Mouse (Mus musculus) CH12.LX (cell line): Measurements from ENCODE around the gene Osbp. TPM values are rescaled to one million over a fixed set of nuclear protein-coding genes. Genes with fewer than 3 reads are reported as not detected.

ENCODE experiments used
- DNase-seq: peaks from one replicate; pipeline ENCODE4 v3.0.0-alpha.2; 2013; ENCODE audit errors: extremely low read depth
- H3K27ac ChIP-seq: 2 replicates; pipeline ENCODE4 v1.5.1; 2012; ENCODE audit warnings: low read depth, mild to moderate bottlenecking, control low read depth, moderate library complexity; ENCODE audit not compliant: insufficient read depth
- H3K27me3 ChIP-seq: replicated peaks from 2 replicates; pipeline ENCODE3; 2012; ENCODE audit warnings: inconsistent platforms
- H3K36me3 ChIP-seq, 2 experiments: replicated peaks in 1 of 2; 2 replicates each; pipeline versions ENCODE3 to v1.6.1; 2012; ENCODE audit warnings: inconsistent platforms in 1 of 2, low read length in 1 of 2, mild to moderate bottlenecking in 1 of 2, mixed read lengths in 1 of 2, moderate library complexity in 1 of 2; ENCODE audit not compliant: control insufficient read depth in 1 of 2, insufficient read depth in 1 of 2
- H3K4me1 ChIP-seq, 2 experiments: 2 replicates each; pipeline ENCODE4 v1.6.1; 2012; ENCODE audit warnings: inconsistent platforms in 1 of 2, moderate library complexity in 1 of 2; ENCODE audit not compliant: insufficient read depth in 2 of 2, control insufficient read depth in 1 of 2
- H3K4me2 ChIP-seq: 2 replicates; pipeline ENCODE4 v1.6.1; 2012; ENCODE audit warnings: low read depth, mild to moderate bottlenecking, control low read depth; ENCODE audit not compliant: poor library complexity, insufficient read depth, severe bottlenecking
- H3K4me3 ChIP-seq, 3 experiments: fragments of 150-350 bp in 1 of 3; sonication (generic) in 1 of 3; replicated peaks in 1 of 3; 2 replicates each; pipeline versions ENCODE3 to v1.5.1; 2011 to 2012; ENCODE audit warnings: low read depth in 2 of 3, low read length in 2 of 3, mild to moderate bottlenecking in 2 of 3, moderate library complexity in 2 of 3, control low read depth in 1 of 3, improper control_type of control experiment in 1 of 3, inconsistent platforms in 1 of 3, mixed read lengths in 1 of 3; ENCODE audit not compliant: poor library complexity in 1 of 3
- H3K79me2 ChIP-seq: replicated peaks from 2 replicates; pipeline ENCODE4 v1.6.1; 2012; ENCODE audit warnings: mild to moderate bottlenecking, moderate library complexity; ENCODE audit not compliant: control insufficient read depth, poor library complexity, insufficient read depth, severe bottlenecking; ENCODE audit errors: extremely low read depth
- H3K9ac ChIP-seq: 2 replicates; pipeline ENCODE4 v1.6.1; 2012; ENCODE audit warnings: low read depth, mild to moderate bottlenecking, control low read depth, moderate library complexity; ENCODE audit not compliant: insufficient read depth
- H3K9me3 ChIP-seq: replicated peaks from 2 replicates; pipeline ENCODE3; 2012; ENCODE audit warnings: low read length, inconsistent platforms, mixed read lengths
- CHD1 ChIP-seq: IDR thresholded peaks from 2 replicates; pipeline ENCODE4 v1.6.1; 2012; ENCODE audit warnings: low read depth, low read length, improper control_type of control experiment, inconsistent platforms
- CTCF ChIP-seq, 2 experiments: IDR thresholded peaks in 1 of 2; conservative IDR thresholded peaks in 1 of 2; 2 replicates each; pipeline ENCODE4 v1.5.1; 2011 to 2012; ENCODE audit warnings: low read depth in 2 of 2, low read length in 2 of 2, improper control_type of control experiment in 1 of 2, inconsistent platforms in 1 of 2, mild to moderate bottlenecking in 1 of 2, moderate library complexity in 1 of 2
- ELF1 ChIP-seq: IDR thresholded peaks from 2 replicates; pipeline ENCODE4 v1.6.1; 2014; ENCODE audit warnings: low read depth, mild to moderate bottlenecking, inconsistent platforms, low read length, improper control_type of control experiment
- HCFC1 ChIP-seq: IDR thresholded peaks from 2 replicates; pipeline ENCODE4 v1.6.1; 2012; ENCODE audit warnings: low read depth, mild to moderate bottlenecking, inconsistent platforms, low read length, improper control_type of control experiment
- JUND ChIP-seq: conservative IDR thresholded peaks from 2 replicates; pipeline ENCODE4 v1.6.1; 2011; ENCODE audit warnings: low read depth, low read length, improper control_type of control experiment
- KAT2A ChIP-seq: IDR thresholded peaks from 2 replicates; pipeline ENCODE4 v1.6.1; 2012; ENCODE audit warnings: low read length, improper control_type of control experiment, inconsistent platforms; ENCODE audit not compliant: insufficient replicate concordance
- MAZ ChIP-seq: IDR thresholded peaks from 2 replicates; pipeline ENCODE4 v1.6.1; 2012; ENCODE audit warnings: low read depth, mild to moderate bottlenecking, inconsistent platforms, low read length, improper control_type of control experiment, moderate library complexity
- MEF2A ChIP-seq: IDR thresholded peaks from 2 replicates; pipeline ENCODE4 v1.6.1; 2014; ENCODE audit warnings: low read depth, mild to moderate bottlenecking, inconsistent platforms, low read length, improper control_type of control experiment, borderline replicate concordance
- NRF1 ChIP-seq: IDR thresholded peaks from 2 replicates; pipeline ENCODE4 v1.6.1; 2014; ENCODE audit warnings: low read depth, mild to moderate bottlenecking, inconsistent platforms, low read length, improper control_type of control experiment, moderate library complexity
- PAX5 ChIP-seq: IDR thresholded peaks from 2 replicates; pipeline ENCODE4 v1.6.1; 2012; ENCODE audit warnings: low read length, inconsistent platforms, mixed read lengths
- RAD21 ChIP-seq: IDR thresholded peaks from 2 replicates; pipeline ENCODE4 v1.6.1; 2011; ENCODE audit warnings: low read depth, mild to moderate bottlenecking, low read length, improper control_type of control experiment, moderate library complexity
- SIN3A ChIP-seq: IDR thresholded peaks from 2 replicates; pipeline ENCODE4 v1.6.1; 2012; ENCODE audit warnings: low read length, improper control_type of control experiment, inconsistent platforms
- TBP ChIP-seq: conservative IDR thresholded peaks from 2 replicates; pipeline ENCODE4 v1.6.1; 2011; ENCODE audit warnings: low read depth, low read length, improper control_type of control experiment
- TCF12 ChIP-seq: IDR thresholded peaks from 2 replicates; pipeline ENCODE4 v1.6.1; 2014; ENCODE audit warnings: low read depth, mild to moderate bottlenecking, inconsistent platforms, low read length, improper control_type of control experiment
- UBTF ChIP-seq: IDR thresholded peaks from 2 replicates; pipeline ENCODE4 v1.6.1; 2012; ENCODE audit warnings: low read depth, mild to moderate bottlenecking, inconsistent platforms, low read length, improper control_type of control experiment, moderate library complexity
- dilution Hi-C: fragments of 300-500 bp; cut with MboI; formaldehyde crosslinking; loops from 2 replicates; pipeline ENCODE4 v1.14.3; 2020; ENCODE audit warnings: low sequenced_read_pairs; ENCODE audit not compliant: extremely low pct_unique_long_range_greater_than_20kb, extremely low pct_ligation_motif_present
- in situ Hi-C: fragments of 300-500 bp; cut with MboI; formaldehyde crosslinking; loops from 3 replicates; pipeline ENCODE4 v1.14.3; 2019; ENCODE audit warnings: low sequenced_read_pairs, low pct_ligation_motif_present, low pct_unique_long_range_greater_than_20kb, mixed read lengths
- polyA plus RNA-seq: library from polyadenylated mRNA; unstranded; fragments of >175 nt; gene quantifications from 2 replicates; pipeline ENCODE4 v1.2.1, GENCODE M21; 2012; ENCODE audit warnings: low read depth; ENCODE audit not compliant: insufficient read length
- total RNA-seq, 2 experiments: library from RNA; depleted of rRNA; stranded (reverse); fragments of 300-350 nt in 1 of 2; fragments of >200 nt in 1 of 2; gene quantifications; 2 replicates each; pipeline ENCODE4 v1.2.3; 2012 to 2014

Gene Osbp
- total and polyA plus RNA-seq, 3 experiments = 20.6 to 25.0 (median 21.4) TPM

DNA sequence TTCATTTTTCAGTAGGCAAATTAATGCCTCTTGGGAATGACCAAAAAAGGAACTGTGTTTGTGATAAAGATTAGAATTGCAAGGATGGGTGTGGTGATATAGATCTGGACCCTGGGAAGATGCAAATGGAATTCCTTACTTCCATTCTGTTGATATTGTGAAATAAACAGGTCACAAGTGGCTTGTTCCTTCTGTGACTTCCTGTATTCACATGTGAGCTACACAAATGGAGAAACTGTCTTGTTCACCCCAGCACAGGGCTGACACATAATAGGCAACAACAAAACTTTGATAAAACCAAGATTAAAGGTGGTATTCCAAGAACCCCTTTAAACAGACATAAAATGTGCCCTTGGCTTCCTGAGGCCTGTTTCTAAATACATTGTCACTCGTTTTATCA is 15.9 kb upstream of the Osbp start:
- Histone ChIP-seq H3K4me3 (no peak overlapping the region), H3K4me2 (no peak overlapping the region), H3K79me2 (no peaks in the 10 kb centered on the region), H3K36me3 (peaks cover 7 to 21% of the 10 kb centered on the region in 2 experiments), H3K4me1 (peaks cover 0 to 4% of the 10 kb centered on the region in 2 experiments; a peak in 2 of 4 replicates), H3K27ac (no peak overlapping the region), H3K27me3 (no peaks in the 10 kb centered on the region), H3K9me3 (no peaks in the 10 kb centered on the region), H3K9ac (no peak overlapping the region)
- in situ Hi-C loops (loop anchor here (25.0 kb wide), 1 partner anchor 338 kb away; the partner anchor contains the start of genes Ms4a2 and Ms4a6d), dilution Hi-C loops (no loop called here)
- TF ChIP-seq MAZ (no peak), JUND (no peak), CHD1 (no peak), TBP (no peak), NRF1 (no peak), ELF1 (no peak), KAT2A (no peak), RAD21 (no peak), HCFC1 (no peak), CTCF (conservative IDR thresholded peaks at IDR 0.05 in 1 of 2, IDR thresholded peaks at IDR 0.05 in 1 of 2; ENCODE audit: low read depth in 2 of 2, low read length in 2 of 2) (no peak)
- no peak for DNase-seq

DNA sequence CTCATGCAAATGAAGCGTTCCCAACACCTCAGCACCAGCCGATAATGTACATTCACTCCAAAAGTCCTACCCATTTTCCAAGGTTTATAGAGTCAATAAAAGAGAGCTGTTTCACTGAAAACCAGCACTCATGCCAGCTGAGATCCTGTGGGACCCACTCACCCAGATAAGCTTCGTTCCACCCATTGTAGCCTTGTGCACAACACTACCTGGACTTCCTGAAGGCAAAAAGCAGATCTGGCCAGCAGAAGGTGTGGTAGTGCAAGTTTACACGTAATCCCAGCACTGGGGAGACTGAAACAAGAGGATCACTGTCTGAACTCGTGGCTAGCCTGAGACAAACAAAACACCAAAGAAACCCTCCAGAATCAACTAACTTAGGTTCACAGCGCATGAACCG is 15.0 kb upstream of the Osbp start:
- Histone ChIP-seq H3K9ac (no peak overlapping the region), H3K79me2 (no peaks in the 10 kb centered on the region), H3K4me1 (peaks cover 2 to 4% of the 10 kb centered on the region in 2 experiments; a peak in 3 of 4 replicates), H3K9me3 (no peaks in the 10 kb centered on the region), H3K4me2 (no peak overlapping the region), H3K27ac (no peak overlapping the region), H3K27me3 (no peaks in the 10 kb centered on the region), H3K4me3 (no peak overlapping the region), H3K36me3 (peaks cover 3 to 12% of the 10 kb centered on the region in 2 experiments)
- in situ Hi-C loops (loop anchor here (25.0 kb wide), 1 partner anchor 338 kb away; the partner anchor contains the start of genes Ms4a2 and Ms4a6d), dilution Hi-C loops (no loop called here)
- no peak for DNase-seq
- TF ChIP-seq PAX5 (no peak), MAZ (no peak), MEF2A (no peak), SIN3A (no peak), UBTF (no peak), HCFC1 (no peak), JUND (no peak), CTCF (conservative IDR thresholded peaks at IDR 0.05 in 1 of 2, IDR thresholded peaks at IDR 0.05 in 1 of 2; ENCODE audit: low read depth in 2 of 2, low read length in 2 of 2) (no peak), KAT2A (no peak), TCF12 (no peak)
